Mouse (Mus musculus) kidney, embryonic 14.5 days (tissue): ENCODE measurements around the gene Cnih4. TPM values are rescaled to one million over a fixed set of nuclear protein-coding genes. Genes with fewer than 3 reads are reported as not detected.

Experiments
- ATAC-seq: fragments of 200-750 bp; cut with Nextera tagmentation; 2 replicates; pipeline ENCODE4 v1.8.0; 2017; ENCODE audit warnings: moderate number of reproducible peaks, mild to moderate bottlenecking, moderate TSS enrichment, moderate library complexity; ENCODE audit not compliant: low FRiP score, low TSS enrichment
- H3K27ac ChIP-seq: fragments of 300-500 bp; sonication (generic); 2 replicates; pipeline ENCODE4 v1.5.1; 2014; ENCODE audit warnings: low read depth, mild to moderate bottlenecking, low read length, moderate library complexity, mixed read lengths
- H3K27me3 ChIP-seq: fragments of 300-500 bp; sonication (generic); 2 replicates; pipeline ENCODE4 v1.6.1; 2014; ENCODE audit warnings: mild to moderate bottlenecking, low read length; ENCODE audit not compliant: control insufficient read depth, insufficient read depth
- H3K36me3 ChIP-seq: fragments of 300-500 bp; sonication (generic); 2 replicates; pipeline ENCODE4 v1.6.1; 2014; ENCODE audit warnings: low read length, mixed read lengths; ENCODE audit not compliant: control insufficient read depth, insufficient read depth
- H3K4me1 ChIP-seq: fragments of 300-500 bp; sonication (generic); 2 replicates; pipeline ENCODE4 v1.6.1; 2014; ENCODE audit warnings: low read length, mixed read lengths; ENCODE audit not compliant: control insufficient read depth, insufficient read depth
- H3K4me2 ChIP-seq: fragments of 300-500 bp; sonication (generic); replicated peaks from 2 replicates; pipeline ENCODE4 v1.6.1; 2014; ENCODE audit warnings: low read depth, mild to moderate bottlenecking, low read length
- H3K4me3 ChIP-seq: fragments of 300-500 bp; sonication (generic); 2 replicates; pipeline ENCODE4 v1.5.1; 2014; ENCODE audit warnings: mild to moderate bottlenecking, low read length
- H3K9ac ChIP-seq: fragments of 300-500 bp; sonication (generic); 2 replicates; pipeline ENCODE4 v1.6.1; 2014; ENCODE audit warnings: low read depth, mild to moderate bottlenecking, low read length, moderate library complexity
- H3K9me3 ChIP-seq: fragments of 300-500 bp; sonication (generic); 2 replicates; pipeline ENCODE4 v1.6.1; 2016; ENCODE audit warnings: low read length; ENCODE audit not compliant: control insufficient read depth
- WGBS: fragments of 180-500 bp; shearing (Covaris S2); extraction: QIAGEN DNeasy Blood & Tissue Kit; methylation state at CpG from one replicate; pipeline ENCODE4 v1.1.7; 2014; 5-methylcytosine and 5-hydroxymethylcytosine counted together
- polyA plus RNA-seq: library from polyadenylated mRNA; unstranded; fragments of >200 nt; fragmentation: Nextera tagmentation; extraction: Ambion mirVana; gene quantifications from 2 replicates; pipeline ENCODE4 v1.2.1, GENCODE M21; 2014

Cnih4 gene
- polyA plus RNA-seq, 1 experiment from 2014 or later, result 127 TPM

DNA sequence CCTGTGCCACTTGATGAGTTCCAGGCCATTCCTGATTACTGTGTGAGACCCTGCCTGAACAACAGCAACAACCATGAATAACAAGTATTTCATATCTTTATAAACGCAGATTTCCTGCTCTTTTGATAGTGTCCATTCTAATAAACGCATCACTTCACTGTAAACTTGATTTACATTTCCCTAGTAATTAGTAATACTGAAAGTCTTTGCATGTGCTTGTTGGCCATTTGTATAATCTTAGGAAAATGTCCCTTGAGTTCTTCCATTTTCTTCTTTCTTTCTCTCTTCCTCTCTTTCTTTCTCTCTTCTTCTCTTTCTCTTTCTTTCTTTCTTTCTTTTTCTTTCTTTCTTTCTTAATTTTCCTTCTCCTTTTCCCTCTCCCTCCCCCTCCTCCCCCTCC lies 1.7 kb downstream of the Cnih4 start:
- Histone ChIP-seq H3K27ac (no peak overlapping the region), H3K27me3 (no peaks in the 10 kb centered on the region), H3K9me3 (no peaks in the 10 kb centered on the region), H3K4me2 (no peak overlapping the region), H3K9ac (no peak overlapping the region), H3K4me3 (no peak overlapping the region), H3K4me1 (peaks cover 13% of the 10 kb centered on the region), H3K36me3 (peaks cover 7% of the 10 kb centered on the region; the same call in 1 of the 2 replicates)
- 84% methylated on average over 2 of the region's 2 CpGs for WGBS
- no peak for ATAC-seq

- H3K4me1 ChIP-seq, result peaks cover 18% of the 10 kb centered on the region
- no peak overlapping the region for H3K4me2 ChIP-seq
- H3K27ac ChIP-seq, result no peak overlapping the region
- H3K9me3 ChIP-seq, result no peaks in the 10 kb centered on the region
- H3K36me3 ChIP-seq, result no peaks in the 10 kb centered on the region
- no peak overlapping the region for H3K4me3 ChIP-seq
- no peak overlapping the region for H3K9ac ChIP-seq
- no peak for ATAC-seq
- no peaks in the 10 kb centered on the region for H3K27me3 ChIP-seq
- WGBS, result 76% methylated on average over 5 of the region's 5 CpGs
These were observed 4.0 kb downstream of the Cnih4 start for GRCm38 (mm10) chr1:181148540-181148939.

DNA sequence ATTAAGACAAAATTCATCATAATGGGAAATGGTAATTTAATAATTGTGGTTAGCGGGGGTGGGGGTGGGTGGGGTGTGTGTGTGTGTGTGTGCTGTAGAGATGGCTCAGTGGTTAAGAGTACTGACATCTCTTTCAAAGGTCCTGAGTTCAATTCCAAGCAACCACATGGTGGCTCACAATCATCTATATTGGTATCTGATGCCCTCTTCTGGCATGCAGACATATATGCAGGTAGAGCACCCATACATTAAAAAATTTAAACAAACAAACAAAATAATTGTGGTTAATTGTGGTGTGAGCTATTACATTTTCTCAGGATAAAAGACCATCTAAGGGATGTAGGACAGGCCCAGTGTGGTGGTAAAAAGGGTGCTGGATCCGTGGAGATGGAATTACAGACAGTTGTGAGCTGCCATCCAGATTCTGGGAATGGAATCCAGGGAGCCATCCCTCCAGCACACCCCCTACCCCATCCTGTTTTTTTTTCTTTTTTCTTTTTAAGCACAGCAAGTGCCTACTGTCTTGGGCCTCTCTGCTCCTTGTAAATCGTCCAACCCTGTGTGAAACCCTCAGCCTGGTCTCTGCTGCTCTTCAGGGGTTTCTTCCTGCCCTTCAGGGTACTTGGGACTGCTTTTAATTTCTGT lies 5.0 kb downstream of the Cnih4 start:
- no peak overlapping the region for H3K4me3 ChIP-seq
- no peaks in the 10 kb centered on the region for H3K9me3 ChIP-seq
- no peak overlapping the region for H3K27ac ChIP-seq
- no peaks in the 10 kb centered on the region for H3K27me3 ChIP-seq
- peaks cover 18% of the 10 kb centered on the region for H3K4me1 ChIP-seq
- no peak overlapping the region for H3K9ac ChIP-seq
- WGBS, result 70% methylated on average over 3 of the region's 3 CpGs
- peaks cover 5% of the 10 kb centered on the region; the same call in 1 of the 2 replicates for H3K36me3 ChIP-seq
- no peak overlapping the region for H3K4me2 ChIP-seq
- ATAC-seq, result no peak

- Histone ChIP-seq H3K27me3 (no peaks in the 10 kb centered on the region), H3K27ac (no peak overlapping the region), H3K4me3 (peak overlapping the region; percentile 97), H3K9ac (no peak overlapping the region), H3K9me3 (no peaks in the 10 kb centered on the region), H3K36me3 (peaks cover 10% of the 10 kb centered on the region), H3K4me2 (no peak overlapping the region), H3K4me1 (peaks cover 13% of the 10 kb centered on the region)
- peak; percentile 9; the same call in 1 of the 2 replicates for ATAC-seq
- WGBS, result 75% methylated on average over 3 of the region's 3 CpGs
These were observed 5.9 kb downstream of the Cnih4 start for GRCm38 (mm10) chr1:181150431-181150826.

- Histone ChIP-seq H3K9ac (peak overlapping the region; percentile 93), H3K36me3 (peaks cover 15% of the 10 kb centered on the region), H3K4me2 (peak overlapping the region; percentile 60), H3K27me3 (no peaks in the 10 kb centered on the region), H3K4me3 (peak overlapping the region; percentile 97), H3K9me3 (no peaks in the 10 kb centered on the region), H3K27ac (peak overlapping the region; percentile 86), H3K4me1 (peaks cover 13% of the 10 kb centered on the region)
- peak; percentile 84 for ATAC-seq
- under 1% methylated on average over 58 of the region's 59 CpGs for WGBS
These were observed 6.5 kb downstream of the Cnih4 start for GRCm38 (mm10) chr1:181150827-181151534.

DNA sequence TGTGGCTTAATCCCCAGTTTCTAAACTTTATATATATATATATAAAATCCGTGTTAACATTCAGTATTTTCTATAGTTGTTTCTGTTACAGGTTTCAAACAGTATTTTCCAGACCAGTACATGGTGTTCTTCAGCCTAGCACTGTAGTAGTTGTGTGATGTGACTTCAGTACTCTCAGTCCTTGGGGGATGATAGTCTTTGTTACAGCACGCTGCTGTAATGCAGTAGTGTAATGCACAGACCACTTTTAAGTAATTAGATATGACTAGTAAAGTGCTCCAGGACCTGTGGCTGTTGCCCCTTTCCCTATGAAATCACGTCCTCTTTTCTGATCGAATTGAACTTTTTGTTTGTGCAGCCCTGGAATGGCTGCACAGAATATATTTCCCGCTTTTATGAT lies 7.0 kb downstream of the Cnih4 start:
- WGBS, result 33% methylated on average over 5 of the region's 5 CpGs
- H3K4me1 ChIP-seq, result peaks cover 13% of the 10 kb centered on the region

GRCm38 (mm10) chr1:181167816-181168215 lies 23.3 kb downstream of the Cnih4 start:
- no peak for ATAC-seq
- H3K27ac ChIP-seq, result no peak overlapping the region
- no peaks in the 10 kb centered on the region for H3K9me3 ChIP-seq
- H3K4me1 ChIP-seq, result no peaks in the 10 kb centered on the region
- no peak overlapping the region for H3K4me2 ChIP-seq
- no peaks in the 10 kb centered on the region for H3K27me3 ChIP-seq
- 90% methylated on average over 2 of the region's 2 CpGs for WGBS
- H3K4me3 ChIP-seq, result no peak overlapping the region
- no peak overlapping the region for H3K9ac ChIP-seq
- peaks cover 43% of the 10 kb centered on the region for H3K36me3 ChIP-seq

More for the DNA sequence above, 7.0 kb downstream of the Cnih4 start:
- H3K36me3 ChIP-seq, result peaks cover 20% of the 10 kb centered on the region
- no peak for ATAC-seq
- peak overlapping the region; percentile 60 for H3K4me2 ChIP-seq
- H3K4me3 ChIP-seq, result peak overlapping the region; percentile 97
- no peaks in the 10 kb centered on the region for H3K9me3 ChIP-seq
- peak overlapping the region; percentile 93 for H3K9ac ChIP-seq
- no peaks in the 10 kb centered on the region for H3K27me3 ChIP-seq
- H3K27ac ChIP-seq, result peak overlapping the region; percentile 86; the same call in 1 of the 2 replicates

DNA sequence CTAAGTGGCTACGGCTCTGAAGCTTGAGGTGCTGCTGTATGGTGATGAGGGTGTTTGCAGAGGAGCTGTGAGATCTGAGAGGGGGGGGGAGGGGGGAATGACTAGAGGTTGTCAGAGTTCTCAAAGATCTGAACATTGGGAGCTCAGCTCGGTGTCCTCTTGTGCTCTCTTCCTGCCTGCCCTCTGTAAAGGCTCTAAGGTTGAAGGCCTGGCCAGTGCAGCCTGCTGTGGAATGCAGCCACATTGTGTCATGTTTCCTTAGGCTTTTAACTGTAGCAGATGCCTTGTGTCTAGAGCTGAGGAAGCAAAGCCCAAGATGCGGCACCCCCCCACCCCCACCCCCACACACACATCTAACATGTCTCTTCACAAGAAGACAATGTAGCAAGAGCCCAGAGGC lies 23.9 kb downstream of the Cnih4 start:
- Histone ChIP-seq H3K27me3 (no peaks in the 10 kb centered on the region), H3K4me3 (no peak overlapping the region), H3K9ac (no peak overlapping the region), H3K36me3 (peaks cover 38% of the 10 kb centered on the region), H3K4me2 (no peak overlapping the region), H3K27ac (no peak overlapping the region), H3K4me1 (no peaks in the 10 kb centered on the region), H3K9me3 (no peaks in the 10 kb centered on the region)
- 71% methylated on average over 3 of the region's 3 CpGs for WGBS
- no peak for ATAC-seq

DNA sequence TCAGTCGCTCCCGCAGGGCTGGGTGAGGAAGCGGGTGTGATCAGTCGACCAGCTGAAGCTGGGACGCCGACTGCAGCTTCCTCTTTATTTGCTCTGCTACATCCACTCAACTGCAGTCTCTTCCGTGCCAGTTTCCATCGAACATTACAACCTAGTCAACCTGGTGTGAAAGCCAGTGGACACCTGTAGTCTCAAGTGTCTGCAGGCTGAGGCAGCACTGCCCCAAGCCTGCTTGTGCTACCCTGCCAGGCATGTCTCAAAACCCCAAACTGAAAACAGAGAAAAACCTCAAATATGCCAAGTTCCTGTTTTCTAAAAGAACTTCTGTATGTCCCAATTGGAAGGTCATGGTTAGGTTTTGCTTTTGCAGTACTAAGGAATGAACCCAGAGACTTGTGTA lies 25.7 kb downstream of the Cnih4 start:
- ATAC-seq, result no peak
- H3K4me1 ChIP-seq, result no peaks in the 10 kb centered on the region
- peaks cover 30% of the 10 kb centered on the region for H3K36me3 ChIP-seq
- no peak overlapping the region for H3K4me3 ChIP-seq
- H3K27me3 ChIP-seq, result no peaks in the 10 kb centered on the region
- 77% methylated on average over 8 of the region's 8 CpGs for WGBS
- H3K9me3 ChIP-seq, result no peaks in the 10 kb centered on the region
- H3K4me2 ChIP-seq, result no peak overlapping the region
- no peak overlapping the region for H3K9ac ChIP-seq
- H3K27ac ChIP-seq, result no peak overlapping the region
